Mouse (Mus musculus) E14TG2a.4 (cell line): ENCODE measurements around the gene Ptchd4.

Experiments used
- CTCF ChIP-seq: conservative IDR thresholded peaks from 2 replicates; pipeline ENCODE4 v1.5.1; 2014; ENCODE audit warnings: low read length
- NANOG ChIP-seq: IDR thresholded peaks from 2 replicates; pipeline ENCODE4 v1.6.1; 2014; ENCODE audit warnings: borderline replicate concordance, low read length, mixed read lengths

GRCm38 (mm10) chr17:42286255-42286654, 29.5 kb upstream of the Ptchd4 start:
- TF ChIP-seq CTCF (no peak), NANOG (no peak)
